Mouse (Mus musculus) mouse trophoblast stem cell (cell line): ENCODE data around the gene G6pd2.

Source experiments
- in situ Hi-C, 2 experiments: fragments of 300-500 bp; cut with MseI, MboI; formaldehyde crosslinking; loops; 2 replicates in 1 of 2; 3 replicates in 1 of 2; pipeline ENCODE4 v1.15.1; 2025

The G6pd2 gene

GRCm38 (mm10) chr5:61808516-61808915 lies at the start of gene G6pd2:
Gene G6pd2, plus strand, starts transcription at chr5:61808816.
- in situ Hi-C loops = no loop called here

- in situ Hi-C loops = no loop called here
Observed at GRCm38 (mm10) chr5:61764214-61764613, 44.4 kb upstream of the G6pd2 start.

- in situ Hi-C loops = no loop called here
Observed at GRCm38 (mm10) chr5:61832935-61833551, 24.4 kb downstream of the G6pd2 start.

- in situ Hi-C loops = no loop called here
Observed at GRCm38 (mm10) chr5:61843891-61844290, 35.3 kb downstream of the G6pd2 start.
